Mouse (Mus musculus) heart, embryonic 13.5 days (tissue): ENCODE measurements at regions not wholly inside any gene's neighbourhood (a gene's known extent, or its start where the extent isn't known, plus 50 kb on each side); places are given as distances from the start of the nearest gene placed in this dataset.

Experiments used
- ATAC-seq: fragments of 200-750 bp; cut with Nextera tagmentation; 2 replicates; pipeline ENCODE4 v1.8.0; 2017; ENCODE audit warnings: moderate TSS enrichment; ENCODE audit not compliant: insufficient number of reproducible peaks, low FRiP score, low TSS enrichment; ENCODE audit errors: extremely low read depth
- H3K27ac ChIP-seq: fragments of 300-500 bp; sonication (generic); replicated peaks from 2 replicates; pipeline ENCODE4 v1.5.1; 2015; ENCODE audit warnings: moderate library complexity, mild to moderate bottlenecking, inconsistent platforms
- H3K27me3 ChIP-seq: fragments of 300-500 bp; sonication (generic); replicated peaks from 2 replicates; pipeline ENCODE4 v1.6.1; 2015; ENCODE audit warnings: mild to moderate bottlenecking, inconsistent platforms
- H3K36me3 ChIP-seq: fragments of 300-500 bp; sonication (generic); 2 replicates; pipeline ENCODE4 v1.6.1; 2015; ENCODE audit warnings: mild to moderate bottlenecking, inconsistent platforms
- H3K4me1 ChIP-seq: fragments of 300-500 bp; sonication (generic); 2 replicates; pipeline ENCODE4 v1.6.1; 2015; ENCODE audit warnings: inconsistent platforms
- H3K4me2 ChIP-seq: fragments of 300-500 bp; sonication (generic); 2 replicates; pipeline ENCODE4 v1.6.1; 2015; ENCODE audit warnings: inconsistent platforms, mild to moderate bottlenecking, moderate library complexity
- H3K4me3 ChIP-seq: fragments of 300-500 bp; sonication (generic); 2 replicates; pipeline ENCODE4 v1.5.1; 2015; ENCODE audit warnings: moderate library complexity, mild to moderate bottlenecking, inconsistent platforms
- H3K9ac ChIP-seq: fragments of 300-500 bp; sonication (generic); 2 replicates; pipeline ENCODE4 v1.6.1; 2015; ENCODE audit warnings: inconsistent platforms, mild to moderate bottlenecking, moderate library complexity
- H3K9me3 ChIP-seq: fragments of 300-500 bp; sonication (generic); 2 replicates; pipeline ENCODE4 v1.6.1; 2016; ENCODE audit warnings: inconsistent platforms
- WGBS: fragments of 180-500 bp; shearing (Covaris S2); methylation state at CpG from one replicate; pipeline ENCODE4 v1.1.7; 2015; ENCODE audit warnings: mixed read lengths; 5-methylcytosine and 5-hydroxymethylcytosine counted together

DNA sequence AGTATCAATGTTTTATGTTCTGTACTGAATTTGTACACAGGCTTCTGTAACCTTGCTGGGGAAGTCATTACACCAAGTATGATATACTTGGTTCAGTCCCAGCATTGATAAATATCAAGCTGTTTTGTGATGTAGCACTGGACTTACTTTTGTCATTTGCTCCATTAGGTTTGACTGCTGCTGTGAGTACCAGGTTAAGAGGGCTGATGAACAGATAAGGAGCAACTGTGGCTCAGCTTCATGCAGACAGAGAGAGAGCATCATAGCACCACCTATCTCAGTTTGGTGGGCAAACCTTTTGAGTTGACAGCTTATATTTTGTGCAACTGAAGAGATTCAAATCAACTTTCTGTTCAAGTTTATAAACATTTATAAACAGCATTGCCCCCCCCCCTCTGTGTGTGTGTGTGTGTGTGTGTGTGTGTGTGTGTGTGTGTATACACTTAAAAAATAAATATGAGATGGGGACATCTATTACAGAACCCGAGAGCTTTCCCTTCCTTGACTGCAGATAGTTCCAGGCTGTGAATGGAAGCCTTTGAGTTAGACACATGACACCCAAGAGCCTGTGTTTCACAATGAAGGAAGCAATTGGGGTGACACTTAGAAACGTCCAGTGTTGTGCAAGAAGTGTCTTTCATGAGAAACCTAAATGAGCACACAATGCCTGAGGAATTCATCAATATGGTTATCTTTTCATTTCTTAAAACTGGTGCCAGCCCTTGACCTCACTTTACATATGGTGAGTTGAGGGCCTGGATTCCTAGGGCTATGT, 305.8 kb upstream of the Trib2 start:
- H3K27ac ChIP-seq, result no peak overlapping the region
- H3K36me3 ChIP-seq, result no peaks in the 10 kb centered on the region
- 64% methylated on average over 2 of the region's 2 CpGs for WGBS
- H3K9ac ChIP-seq, result no peak overlapping the region
- H3K27me3 ChIP-seq, result no peaks in the 10 kb centered on the region
- H3K4me3 ChIP-seq, result no peak overlapping the region
- H3K4me2 ChIP-seq, result no peak overlapping the region
- no peaks in the 10 kb centered on the region for H3K4me1 ChIP-seq
- ATAC-seq, result no peak
- no peaks in the 10 kb centered on the region for H3K9me3 ChIP-seq

DNA sequence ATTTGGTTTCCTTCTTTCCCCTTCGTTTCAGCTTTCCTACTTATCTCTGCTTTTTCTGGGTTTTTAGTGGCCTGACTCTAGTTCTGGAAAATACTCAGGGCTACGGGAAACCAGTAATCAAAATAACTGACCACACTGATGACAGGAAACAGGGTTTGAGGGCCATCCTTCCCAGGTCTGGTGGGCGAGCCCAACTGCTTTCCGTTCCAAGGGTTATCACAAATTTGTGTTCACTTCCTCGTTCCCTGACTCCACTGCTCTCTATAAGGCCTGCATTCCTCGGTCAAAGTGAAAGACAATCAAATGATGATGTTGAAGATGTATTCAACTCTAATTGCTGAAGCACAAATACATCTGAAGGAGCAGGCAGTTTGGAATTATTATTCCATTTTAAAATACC, 305.1 kb upstream of the Trib2 start:
- no peak for ATAC-seq
- H3K4me3 ChIP-seq, result no peak overlapping the region
- no peak overlapping the region for H3K9ac ChIP-seq
- 41% methylated on average over 6 of the region's 6 CpGs for WGBS
- H3K27me3 ChIP-seq, result no peaks in the 10 kb centered on the region
- H3K36me3 ChIP-seq, result no peaks in the 10 kb centered on the region
- H3K9me3 ChIP-seq, result no peaks in the 10 kb centered on the region
- H3K27ac ChIP-seq, result no peak overlapping the region
- H3K4me1 ChIP-seq, result no peaks in the 10 kb centered on the region
- H3K4me2 ChIP-seq, result no peak overlapping the region

DNA sequence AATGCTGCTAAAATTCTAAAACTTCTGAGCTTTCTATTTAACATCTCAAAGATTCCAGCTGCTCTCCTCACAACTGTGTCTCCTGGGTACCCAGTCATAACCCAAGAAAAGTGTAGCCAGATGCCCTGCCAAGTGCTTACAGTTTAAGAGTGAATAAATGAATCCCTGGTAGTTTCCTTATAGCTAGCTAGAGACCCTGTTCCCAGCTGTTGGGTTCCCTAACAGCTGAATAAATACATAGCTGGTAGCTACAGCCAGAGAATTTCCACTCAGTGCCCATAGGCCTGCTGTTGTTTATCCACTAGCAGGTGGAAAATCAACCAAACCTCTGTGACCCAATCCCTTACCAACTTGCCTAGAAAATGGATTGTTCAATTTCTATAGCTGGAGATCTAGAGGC, 302.0 kb upstream of the Trib2 start:
- Histone ChIP-seq H3K4me2 (no peak overlapping the region), H3K9ac (no peak overlapping the region), H3K4me1 (no peaks in the 10 kb centered on the region), H3K4me3 (no peak overlapping the region), H3K9me3 (no peaks in the 10 kb centered on the region), H3K36me3 (no peaks in the 10 kb centered on the region), H3K27ac (no peak overlapping the region), H3K27me3 (no peaks in the 10 kb centered on the region)
- ATAC-seq, result no peak

DNA sequence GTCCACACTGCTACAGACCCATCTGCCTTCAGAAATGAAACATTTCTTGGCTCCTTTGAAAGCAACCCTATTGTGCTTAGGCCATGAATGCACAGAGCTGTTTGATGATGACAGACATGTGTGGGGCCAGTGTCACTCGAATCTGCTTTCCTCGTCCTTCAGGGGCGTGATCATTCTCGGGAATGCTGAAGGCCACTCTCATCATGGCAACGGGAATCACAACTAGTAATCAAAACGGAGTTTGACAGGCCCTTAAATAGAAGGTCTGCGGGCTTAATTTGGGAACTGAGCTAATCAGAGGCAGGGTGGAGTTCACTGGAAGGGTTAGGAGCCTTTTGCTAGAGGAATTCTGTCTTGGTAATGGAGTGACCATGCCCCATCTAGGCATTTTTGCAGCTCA, 290.2 kb upstream of the Trib2 start:
- H3K36me3 ChIP-seq, result no peaks in the 10 kb centered on the region
- H3K9me3 ChIP-seq, result no peaks in the 10 kb centered on the region
- WGBS, result 28% methylated on average over 7 of the region's 7 CpGs
- no peak overlapping the region for H3K4me3 ChIP-seq
- peaks cover 9% of the 10 kb centered on the region for H3K4me1 ChIP-seq
- H3K27ac ChIP-seq, result peak overlapping the region; percentile 42
- no peaks in the 10 kb centered on the region for H3K27me3 ChIP-seq
- H3K4me2 ChIP-seq, result no peak overlapping the region
- H3K9ac ChIP-seq, result no peak overlapping the region
- no peak for ATAC-seq

DNA sequence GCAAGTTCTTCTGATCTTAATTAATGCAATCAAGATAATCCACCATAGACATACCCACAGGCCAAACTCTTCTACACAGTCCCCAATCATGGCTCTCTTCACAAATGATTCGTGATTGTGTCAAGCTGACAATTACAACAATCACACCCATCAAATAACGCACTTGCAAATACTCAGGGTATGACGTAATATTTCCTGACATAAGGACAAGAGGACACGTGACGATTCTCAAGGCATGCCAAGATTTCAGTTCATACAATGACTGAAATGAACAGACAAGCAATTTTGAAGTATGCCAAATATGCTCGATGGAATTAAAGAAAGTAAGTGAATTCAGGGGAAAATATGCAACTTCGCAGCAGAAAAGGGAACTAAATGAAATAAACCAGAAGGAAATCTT, 282.1 kb upstream of the Trib2 start:
- WGBS, result 70% methylated on average over 7 of the region's 7 CpGs
- H3K4me1 ChIP-seq, result no peaks in the 10 kb centered on the region
- H3K36me3 ChIP-seq, result no peaks in the 10 kb centered on the region
- no peaks in the 10 kb centered on the region for H3K27me3 ChIP-seq
- H3K9ac ChIP-seq, result no peak overlapping the region
- ATAC-seq, result no peak
- no peaks in the 10 kb centered on the region for H3K9me3 ChIP-seq
- no peak overlapping the region for H3K4me3 ChIP-seq
- no peak overlapping the region for H3K27ac ChIP-seq
- no peak overlapping the region for H3K4me2 ChIP-seq

DNA sequence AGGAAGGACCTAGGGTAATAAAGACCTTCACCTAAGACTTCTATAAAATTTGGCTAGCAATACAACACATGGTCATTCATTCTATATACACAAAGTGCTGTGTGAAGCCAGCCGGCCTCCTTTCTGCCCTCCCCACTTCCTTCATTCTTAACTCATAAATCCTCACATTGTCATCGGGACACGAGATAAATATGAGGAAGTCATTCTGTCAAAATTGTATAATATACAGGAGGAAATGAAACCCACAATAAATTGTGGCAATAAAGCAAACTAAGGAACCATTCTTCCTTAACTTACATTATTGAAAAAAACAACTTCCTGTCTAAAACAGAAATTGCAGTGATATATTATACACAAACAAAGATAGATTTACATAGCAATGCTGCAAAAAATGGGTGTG, 275.9 kb upstream of the Trib2 start:
- H3K9me3 ChIP-seq, result no peaks in the 10 kb centered on the region
- 71% methylated on average over 3 of the region's 3 CpGs for WGBS
- H3K9ac ChIP-seq, result no peak overlapping the region
- no peaks in the 10 kb centered on the region for H3K36me3 ChIP-seq
- no peak overlapping the region for H3K4me2 ChIP-seq
- no peaks in the 10 kb centered on the region for H3K27me3 ChIP-seq
- no peak overlapping the region for H3K27ac ChIP-seq
- H3K4me1 ChIP-seq, result peaks cover 8% of the 10 kb centered on the region
- ATAC-seq, result no peak
- H3K4me3 ChIP-seq, result no peak overlapping the region

DNA sequence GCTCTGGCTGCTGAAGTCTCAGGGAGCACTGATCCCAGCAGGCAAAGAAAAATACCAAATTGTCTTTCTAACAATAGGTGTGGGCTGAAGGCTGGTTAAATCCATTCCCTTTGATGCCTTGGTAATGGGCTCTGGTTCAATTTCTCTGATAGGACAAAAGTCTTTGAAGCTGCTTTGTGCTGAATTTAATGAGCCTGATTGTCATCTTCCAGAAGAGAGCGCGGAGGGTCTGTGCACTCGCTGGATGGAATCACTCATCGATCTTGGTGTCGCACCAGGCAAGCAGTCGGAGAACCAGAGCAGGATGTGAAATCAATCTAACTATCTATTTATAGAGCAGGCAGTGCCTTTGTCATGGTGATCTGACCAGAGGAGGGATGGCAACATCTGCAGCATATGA, 274.6 kb upstream of the Trib2 start:
- Histone ChIP-seq H3K4me2 (0 out of 2 replicates have a peak overlapping the region, but pooled peaks have one; percentile 8), H3K27ac (no peak overlapping the region), H3K9me3 (no peaks in the 10 kb centered on the region), H3K4me1 (peaks cover 8% of the 10 kb centered on the region), H3K4me3 (no peak overlapping the region), H3K9ac (no peak overlapping the region), H3K36me3 (no peaks in the 10 kb centered on the region), H3K27me3 (no peaks in the 10 kb centered on the region)
- no peak for ATAC-seq
- WGBS, result 26% methylated on average over 6 of the region's 6 CpGs

DNA sequence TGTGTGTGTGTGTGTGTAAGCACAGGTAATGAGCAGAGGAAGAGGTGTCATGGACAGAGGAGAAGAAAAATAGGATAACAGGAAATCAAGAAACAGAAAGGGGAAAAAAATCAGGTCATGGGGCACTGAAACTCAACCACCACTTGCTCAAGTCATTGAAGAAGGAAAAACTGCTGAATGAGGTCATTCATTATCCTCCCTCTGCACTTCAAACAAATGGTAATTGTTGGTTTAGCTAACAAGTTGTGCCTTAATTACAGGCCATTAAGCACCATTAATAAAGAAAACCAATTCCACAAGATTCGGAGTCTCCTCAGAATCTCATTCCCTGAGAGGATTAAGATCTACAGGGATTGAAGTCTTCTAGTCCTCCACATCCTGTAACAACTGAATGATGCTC, 266.5 kb upstream of the Trib2 start:
- Histone ChIP-seq H3K9ac (no peak overlapping the region), H3K9me3 (no peaks in the 10 kb centered on the region), H3K4me3 (no peak overlapping the region), H3K27ac (no peak overlapping the region), H3K4me2 (no peak overlapping the region), H3K27me3 (no peaks in the 10 kb centered on the region), H3K4me1 (0 out of 2 replicates have a peak, but pooled peaks cover 2% of the 10 kb centered on the region), H3K36me3 (no peaks in the 10 kb centered on the region)
- no peak for ATAC-seq
- WGBS, result 72% methylated on average over 1 of the region's 1 CpGs

DNA sequence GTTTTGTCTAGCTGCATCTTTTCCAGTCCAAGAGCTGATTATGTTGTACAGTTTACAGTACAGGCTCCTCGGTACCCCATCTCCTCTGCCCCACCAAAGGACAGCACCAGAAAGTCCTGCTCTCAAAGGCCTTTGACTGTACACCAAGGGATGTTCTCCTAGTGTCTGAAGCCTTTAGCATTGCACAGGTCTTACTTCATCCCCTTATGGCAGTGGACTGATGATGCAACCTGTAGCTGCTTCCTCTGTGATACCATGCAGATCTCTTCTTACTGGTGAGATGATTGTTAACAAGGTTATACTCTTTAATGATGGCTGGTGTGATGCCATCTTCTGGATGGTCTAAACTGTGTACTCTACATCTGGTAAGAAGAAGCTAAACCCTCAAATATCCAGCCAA, 260.5 kb upstream of the Trib2 start:
- Histone ChIP-seq H3K9ac (no peak overlapping the region), H3K27me3 (no peaks in the 10 kb centered on the region), H3K36me3 (no peaks in the 10 kb centered on the region), H3K27ac (no peak overlapping the region), H3K9me3 (no peaks in the 10 kb centered on the region), H3K4me2 (no peak overlapping the region), H3K4me1 (0 out of 2 replicates have a peak, but pooled peaks cover 2% of the 10 kb centered on the region), H3K4me3 (no peak overlapping the region)
- no peak for ATAC-seq
- 88% methylated on average over 1 of the region's 1 CpGs for WGBS

DNA sequence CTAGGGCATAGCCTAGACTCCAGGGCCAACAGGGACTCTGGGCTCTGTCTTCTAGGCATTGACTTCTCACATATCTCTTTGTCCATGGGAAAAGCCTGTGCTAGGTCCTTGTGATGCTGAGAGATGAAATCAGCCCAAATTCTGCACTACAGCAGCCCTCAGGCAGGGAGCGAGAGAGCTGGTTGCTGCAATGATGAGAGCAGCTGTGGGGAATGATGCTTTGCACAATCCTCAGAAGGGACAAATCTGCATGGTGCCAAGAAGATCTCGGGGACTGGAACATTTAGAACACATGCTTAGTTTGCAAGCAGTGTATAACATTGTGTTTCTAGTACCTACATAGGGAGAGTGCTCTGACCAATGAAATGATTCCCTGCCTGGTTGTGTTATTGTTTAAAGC, 259.2 kb upstream of the Trib2 start:
- Histone ChIP-seq H3K4me2 (no peak overlapping the region), H3K27me3 (no peaks in the 10 kb centered on the region), H3K4me1 (0 out of 2 replicates have a peak, but pooled peaks cover 2% of the 10 kb centered on the region), H3K9me3 (no peaks in the 10 kb centered on the region), H3K4me3 (no peak overlapping the region), H3K36me3 (no peaks in the 10 kb centered on the region), H3K9ac (no peak overlapping the region), H3K27ac (no peak overlapping the region)
- 75% methylated on average over 2 of the region's 2 CpGs for WGBS
- ATAC-seq, result no peak

DNA sequence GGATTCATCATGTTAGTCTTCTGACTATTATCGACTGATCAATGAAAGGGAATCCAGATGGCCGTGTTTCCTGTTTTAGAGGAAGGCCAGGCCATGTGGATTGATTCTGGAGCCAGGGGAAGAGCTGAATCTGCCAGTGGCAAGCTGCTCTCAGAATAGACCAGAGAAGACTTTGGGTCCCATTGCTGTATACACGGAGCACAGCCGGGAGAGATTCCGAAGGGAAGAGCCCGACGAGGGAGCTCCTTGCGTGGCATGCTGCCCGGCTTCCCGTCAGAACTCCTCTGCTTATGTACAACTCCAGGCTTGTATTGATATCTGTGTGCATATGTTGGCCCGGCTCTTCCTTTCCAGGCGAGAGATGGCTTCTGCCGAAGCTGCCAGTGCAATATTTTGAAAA, 252.2 kb upstream of the Trib2 start:
- 87% methylated on average over 13 of the region's 13 CpGs for WGBS
- Histone ChIP-seq H3K27me3 (no peaks in the 10 kb centered on the region), H3K9ac (no peak overlapping the region), H3K27ac (no peak overlapping the region), H3K9me3 (no peaks in the 10 kb centered on the region), H3K4me3 (no peak overlapping the region), H3K36me3 (no peaks in the 10 kb centered on the region), H3K4me2 (no peak overlapping the region), H3K4me1 (no peaks in the 10 kb centered on the region)
- ATAC-seq, result no peak

DNA sequence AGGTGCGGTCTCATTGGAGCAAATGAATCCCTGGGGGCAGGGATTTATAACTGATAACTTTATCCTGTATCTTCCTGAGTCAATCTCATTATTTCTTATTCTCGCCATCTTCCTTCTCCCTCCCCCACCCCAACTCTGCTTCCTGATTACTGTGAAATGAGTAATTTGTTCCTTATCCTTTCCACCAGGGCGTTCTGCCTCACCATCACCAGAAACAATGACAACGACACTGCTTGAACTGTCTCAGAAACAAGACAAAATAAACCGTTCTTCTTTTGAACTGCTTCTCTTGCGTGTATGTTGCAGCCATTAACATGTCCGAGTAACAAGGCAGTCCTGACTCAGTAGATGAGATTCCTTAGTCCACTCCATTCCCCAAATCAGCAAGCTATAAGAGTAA, 246.0 kb upstream of the Trib2 start:
- no peak for ATAC-seq
- H3K9me3 ChIP-seq, result no peaks in the 10 kb centered on the region
- no peak overlapping the region for H3K4me2 ChIP-seq
- no peaks in the 10 kb centered on the region for H3K27me3 ChIP-seq
- H3K4me3 ChIP-seq, result no peak overlapping the region
- H3K27ac ChIP-seq, result no peak overlapping the region
- H3K9ac ChIP-seq, result no peak overlapping the region
- H3K4me1 ChIP-seq, result no peaks in the 10 kb centered on the region
- WGBS, result 76% methylated on average over 7 of the region's 7 CpGs
- no peaks in the 10 kb centered on the region for H3K36me3 ChIP-seq
